Mouse (Mus musculus) hindbrain, embryonic 11.5 days (tissue): ENCODE results near the gene Arhgap32. TPM values are rescaled to one million over a fixed set of nuclear protein-coding genes. Genes with fewer than 3 reads are reported as not detected.
"Not testable (repeated sequence)": the region's sequence is repeated elsewhere in the genome, so short reads cannot be mapped to it uniquely, and the experiment has no call there.

Experiments
- ATAC-seq: fragments of 200-750 bp; cut with Nextera tagmentation; 2 replicates; pipeline ENCODE4 v1.8.0; 2017; ENCODE audit warnings: mild to moderate bottlenecking, moderate TSS enrichment, moderate library complexity; ENCODE audit not compliant: low FRiP score
- DNase-seq: peaks from one replicate; pipeline ENCODE4 v3.0.0-alpha.2; 2015; ENCODE audit warnings: low spot score
- H3K27ac ChIP-seq: fragments of 300-500 bp; sonication (generic); 2 replicates; pipeline ENCODE4 v1.5.1; 2014; ENCODE audit warnings: mild to moderate bottlenecking, low read depth, low read length
- H3K27me3 ChIP-seq: fragments of 300-500 bp; sonication (generic); 2 replicates; pipeline ENCODE4 v1.6.1; 2014; ENCODE audit warnings: mild to moderate bottlenecking, low read length, moderate library complexity, mixed read lengths; ENCODE audit not compliant: control insufficient read depth, insufficient read depth
- H3K36me3 ChIP-seq: fragments of 300-500 bp; sonication (generic); 2 replicates; pipeline ENCODE4 v1.6.1; 2014; ENCODE audit warnings: mild to moderate bottlenecking, low read length, moderate library complexity, mixed read lengths; ENCODE audit not compliant: control insufficient read depth, insufficient read depth
- H3K4me1 ChIP-seq: fragments of 300-500 bp; sonication (generic); replicated peaks from 2 replicates; pipeline ENCODE4 v1.6.1; 2014; ENCODE audit warnings: low read length, mixed read lengths; ENCODE audit not compliant: control insufficient read depth, insufficient read depth
- H3K4me2 ChIP-seq: fragments of 300-500 bp; sonication (generic); replicated peaks from 2 replicates; pipeline ENCODE4 v1.6.1; 2014; ENCODE audit warnings: mild to moderate bottlenecking, low read depth, low read length
- H3K4me3 ChIP-seq: fragments of 300-500 bp; sonication (generic); 2 replicates; pipeline ENCODE4 v1.5.1; 2014; ENCODE audit warnings: low read depth, low read length
- H3K9ac ChIP-seq: fragments of 300-500 bp; sonication (generic); 2 replicates; pipeline ENCODE4 v1.6.1; 2014; ENCODE audit warnings: low read depth, low read length
- H3K9me3 ChIP-seq: fragments of 300-500 bp; sonication (generic); 2 replicates; pipeline ENCODE4 v1.6.1; 2016; ENCODE audit warnings: low read length; ENCODE audit not compliant: control insufficient read depth
- WGBS: fragments of 180-500 bp; shearing (Covaris S2); extraction: QIAGEN DNeasy Blood & Tissue Kit; methylation state at CpG from one replicate; pipeline ENCODE4 v1.1.7; 2014; 5-methylcytosine and 5-hydroxymethylcytosine counted together
- polyA plus RNA-seq: library from polyadenylated mRNA; unstranded; fragments of >200 nt; fragmentation: Nextera tagmentation; extraction: Ambion mirVana; gene quantifications from 2 replicates; pipeline ENCODE4 v1.2.1, GENCODE M21; 2014

The Arhgap32 gene
- polyA plus RNA-seq, 1 experiment from 2014 or later = 10.7 TPM

DNA sequence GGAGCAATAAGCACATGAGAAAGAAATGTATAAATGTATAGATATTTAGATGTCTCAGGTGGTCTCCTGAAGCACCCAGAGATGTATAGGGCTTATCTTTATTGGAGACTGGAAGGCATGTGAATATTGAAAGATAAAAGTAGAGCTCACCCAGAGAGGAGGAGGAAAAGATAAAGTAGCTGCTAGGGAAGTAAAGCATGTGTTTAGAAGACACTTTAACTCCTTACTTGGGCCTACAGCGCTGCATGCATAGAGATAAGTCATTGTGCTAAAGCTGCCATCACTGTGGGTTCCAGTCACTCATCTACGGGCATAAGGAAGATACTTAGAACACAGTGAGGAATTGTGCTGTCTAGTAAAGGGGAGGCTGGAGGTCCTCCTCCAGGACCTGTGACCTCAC, 46.9 kb downstream of the Arhgap32 start:
- Histone ChIP-seq H3K9me3 (no peaks in the 10 kb centered on the region), H3K27me3 (no peaks in the 10 kb centered on the region), H3K27ac (no peak overlapping the region), H3K9ac (no peak overlapping the region), H3K36me3 (no peaks in the 10 kb centered on the region), H3K4me1 (no peaks in the 10 kb centered on the region), H3K4me2 (no peak overlapping the region), H3K4me3 (no peak overlapping the region)
- 85% methylated on average over 2 of the region's 2 CpGs for WGBS
- ATAC-seq (no peak), DNase-seq (no peak)

DNA sequence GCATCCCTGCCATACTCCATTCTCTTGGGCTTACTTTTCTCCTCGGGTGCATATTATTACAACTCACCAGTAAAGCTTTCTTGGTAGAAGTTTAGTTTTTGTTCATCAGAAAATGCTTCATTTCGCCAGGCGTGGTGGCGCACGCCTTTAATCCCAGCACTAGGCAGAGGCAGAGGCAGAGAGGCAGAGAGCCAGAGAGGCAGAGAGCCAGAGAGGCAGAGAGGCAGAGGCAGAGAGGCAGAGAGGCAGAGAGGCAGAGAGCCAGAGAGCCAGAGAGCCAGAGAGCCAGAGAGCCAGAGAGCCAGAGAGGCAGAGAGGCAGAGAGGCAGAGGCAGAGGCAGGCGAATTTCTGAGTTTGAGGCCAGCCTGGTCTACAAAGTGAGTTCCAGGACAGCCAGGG, 47.9 kb downstream of the Arhgap32 start:
- DNase-seq, ATAC-seq, H3K9ac ChIP-seq, H3K27me3 ChIP-seq, H3K4me2 ChIP-seq, H3K27ac ChIP-seq, H3K9me3 ChIP-seq, H3K36me3 ChIP-seq, H3K4me1 ChIP-seq, H3K4me3 ChIP-seq: not testable (repeated sequence)
- WGBS = 92% methylated on average over 6 of the region's 6 CpGs

DNA sequence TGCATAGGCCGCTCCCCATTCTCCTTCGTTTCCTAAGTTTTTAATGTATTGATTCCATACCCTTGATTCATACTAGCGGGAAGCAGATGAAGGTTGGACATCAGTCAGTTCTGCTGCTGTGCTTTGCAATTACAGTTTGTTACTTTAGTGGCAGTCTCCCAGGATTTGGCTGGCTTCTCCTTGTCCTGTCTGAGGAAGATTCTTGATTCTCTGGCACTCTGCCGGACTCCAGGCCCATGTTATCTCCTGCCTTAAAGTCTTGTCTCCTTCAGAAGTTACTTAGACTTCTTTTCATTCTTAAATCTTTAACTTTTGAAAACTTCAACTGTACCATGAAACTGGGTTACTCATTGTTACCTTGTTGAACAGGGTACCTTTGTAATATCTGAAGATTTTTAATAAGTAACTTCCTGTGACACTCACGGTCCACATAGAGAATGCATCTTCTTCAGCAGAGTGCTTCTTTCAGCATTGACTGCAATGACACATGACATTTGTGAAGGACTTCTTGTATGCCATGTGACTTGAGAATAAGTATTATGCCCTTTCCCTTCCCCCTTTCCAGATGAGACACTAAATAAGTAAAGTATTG, 52.7 kb downstream of the Arhgap32 start:
- DNase-seq (no peak), ATAC-seq (no peak)
- Histone ChIP-seq H3K4me3 (no peak overlapping the region), H3K4me2 (no peak overlapping the region), H3K4me1 (no peaks in the 10 kb centered on the region), H3K9me3 (no peaks in the 10 kb centered on the region), H3K27ac (no peak overlapping the region), H3K27me3 (no peaks in the 10 kb centered on the region), H3K36me3 (no peaks in the 10 kb centered on the region), H3K9ac (no peak overlapping the region)
- WGBS = 94% methylated on average over 5 of the region's 5 CpGs

DNA sequence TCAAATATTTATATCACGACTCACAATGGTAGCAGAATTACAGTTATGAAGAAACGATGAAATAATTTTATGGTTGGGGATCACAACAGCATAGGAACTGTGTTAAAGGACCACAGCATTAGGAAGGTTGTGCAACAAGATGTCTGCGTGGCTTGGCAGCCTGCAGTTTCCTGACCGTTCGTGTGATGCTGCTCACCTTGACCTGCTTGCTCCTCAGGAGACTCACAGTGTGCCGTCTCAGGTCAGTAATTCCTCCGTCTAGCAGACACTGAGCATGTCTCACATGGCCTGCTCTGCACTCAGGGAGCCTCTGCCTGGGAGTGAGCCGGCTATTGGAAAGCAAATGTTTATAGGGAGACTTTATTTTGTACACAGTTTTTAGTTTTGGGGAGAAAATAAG, 54.8 kb downstream of the Arhgap32 start:
- no peak overlapping the region for H3K4me2 ChIP-seq
- no peaks in the 10 kb centered on the region for H3K36me3 ChIP-seq
- no peaks in the 10 kb centered on the region for H3K4me1 ChIP-seq
- no peak overlapping the region for H3K4me3 ChIP-seq
- no peak overlapping the region for H3K27ac ChIP-seq
- DNase-seq = no peak
- ATAC-seq = no peak
- H3K9ac ChIP-seq = no peak overlapping the region
- H3K9me3 ChIP-seq = no peaks in the 10 kb centered on the region
- 86% methylated on average over 8 of the region's 8 CpGs for WGBS
- H3K27me3 ChIP-seq = no peaks in the 10 kb centered on the region

DNA sequence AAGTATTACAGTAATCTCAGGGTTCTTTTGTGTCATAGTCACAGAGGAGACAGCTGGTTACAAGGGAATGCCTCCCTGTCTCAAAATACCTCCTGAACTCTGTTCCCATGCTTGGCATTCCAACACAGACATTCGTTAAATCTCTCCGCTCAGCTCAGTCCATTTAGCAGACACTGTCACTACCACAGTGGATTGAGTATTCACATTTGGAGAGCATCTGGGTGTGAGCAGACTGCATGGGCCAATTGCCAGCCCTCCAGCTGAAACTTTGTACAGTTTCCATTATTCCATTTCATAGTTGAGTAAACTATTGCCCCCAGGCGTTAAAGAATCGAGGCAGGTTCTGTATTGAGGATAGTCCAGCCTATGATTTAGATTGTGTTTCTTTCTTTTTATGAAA, 60.7 kb downstream of the Arhgap32 start:
- Histone ChIP-seq H3K27me3 (no peaks in the 10 kb centered on the region), H3K4me1 (no peaks in the 10 kb centered on the region), H3K27ac (no peak overlapping the region), H3K9ac (no peak overlapping the region), H3K9me3 (no peaks in the 10 kb centered on the region), H3K36me3 (no peaks in the 10 kb centered on the region), H3K4me3 (no peak overlapping the region), H3K4me2 (no peak overlapping the region)
- 85% methylated on average over 4 of the region's 4 CpGs for WGBS
- DNase-seq = no peak
- no peak for ATAC-seq

DNA sequence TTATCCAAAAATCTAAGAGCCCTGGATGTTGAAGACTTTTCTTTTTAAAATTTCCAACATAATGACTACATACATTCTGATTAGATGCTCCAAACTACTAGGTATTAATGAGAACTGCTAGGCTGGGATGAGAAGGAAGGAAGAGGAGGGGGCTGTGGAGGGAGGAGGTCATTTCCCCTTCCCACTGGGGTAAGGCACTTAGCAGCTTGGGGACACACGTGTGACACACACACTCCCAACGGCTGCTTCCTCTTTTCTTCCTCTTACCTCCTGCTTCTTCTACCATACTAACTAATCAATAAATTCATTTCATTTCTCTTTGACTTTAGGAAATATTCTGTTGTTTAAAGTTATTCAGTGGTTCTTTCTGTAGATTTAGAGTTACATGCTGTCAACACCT, 65.2 kb downstream of the Arhgap32 start:
- Histone ChIP-seq H3K4me3 (no peak overlapping the region), H3K27ac (no peak overlapping the region), H3K9me3 (no peaks in the 10 kb centered on the region), H3K4me1 (no peaks in the 10 kb centered on the region), H3K27me3 (no peaks in the 10 kb centered on the region), H3K36me3 (no peaks in the 10 kb centered on the region), H3K4me2 (no peak overlapping the region), H3K9ac (no peak overlapping the region)
- DNase-seq (no peak), ATAC-seq (no peak)
- WGBS = 61% methylated on average over 2 of the region's 2 CpGs

DNA sequence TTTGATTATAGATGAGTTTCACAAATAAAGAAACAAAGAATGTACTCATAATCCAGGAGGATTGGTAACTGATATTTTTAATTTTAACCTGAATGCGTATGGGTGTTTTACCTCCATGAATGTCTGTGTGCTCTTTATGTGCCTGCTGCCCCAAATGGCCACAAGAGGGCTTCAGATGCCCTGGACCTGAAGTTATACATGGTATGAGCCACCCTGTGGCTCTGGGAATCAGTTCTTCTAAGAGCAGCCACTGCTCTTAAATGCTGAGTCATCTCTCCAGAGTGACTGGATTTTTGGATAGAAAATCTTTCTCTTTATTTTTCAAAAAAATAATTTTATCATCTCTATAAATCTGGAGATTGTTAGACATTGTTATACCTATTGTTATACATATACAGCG, 70.6 kb downstream of the Arhgap32 start:
- Histone ChIP-seq H3K27me3 (no peaks in the 10 kb centered on the region), H3K4me2 (no peak overlapping the region), H3K4me3 (no peak overlapping the region), H3K4me1 (no peaks in the 10 kb centered on the region), H3K9ac (no peak overlapping the region), H3K36me3 (no peaks in the 10 kb centered on the region), H3K9me3 (no peaks in the 10 kb centered on the region), H3K27ac (no peak overlapping the region)
- 91% methylated on average over 2 of the region's 2 CpGs for WGBS
- peak; percentile 36 for DNase-seq
- ATAC-seq = no peak

DNA sequence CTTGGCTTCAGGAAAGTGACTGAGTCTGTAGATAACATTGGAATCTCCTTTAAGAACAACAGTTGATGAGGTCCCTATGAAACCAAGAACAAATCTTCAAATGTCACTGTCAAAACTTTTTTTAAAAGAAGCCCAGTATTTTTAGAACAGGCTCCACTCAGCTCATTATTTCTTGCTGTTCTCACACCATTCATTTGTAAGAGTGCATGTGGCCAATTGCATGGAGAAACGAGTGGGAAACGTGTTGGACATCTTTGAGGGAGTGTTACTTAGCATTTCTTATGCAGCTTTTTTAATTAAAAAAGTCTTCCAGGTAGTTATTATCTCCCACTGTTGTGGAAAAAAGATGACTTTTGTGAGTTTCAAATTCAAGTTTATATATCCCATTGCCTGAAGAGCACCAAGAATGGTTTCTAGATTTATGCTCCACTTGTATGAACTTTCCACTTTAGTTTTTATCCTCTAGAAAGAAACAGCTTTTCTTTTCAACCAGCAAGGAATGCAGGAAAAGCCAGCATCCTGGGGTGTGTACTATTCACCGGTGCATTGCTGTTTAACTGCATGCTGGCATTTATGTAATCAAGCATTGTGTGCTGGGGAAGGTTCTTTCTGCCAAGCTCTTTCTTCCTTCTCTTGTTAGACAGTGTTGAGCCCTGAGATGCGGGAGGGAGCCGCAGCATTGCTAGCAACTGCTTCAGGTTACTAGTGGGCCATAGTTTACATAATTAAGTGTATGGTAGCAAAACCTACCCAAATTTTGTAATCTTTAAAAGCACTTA, 76.5 kb downstream of the Arhgap32 start:
- H3K27me3 ChIP-seq = no peaks in the 10 kb centered on the region
- 51% methylated on average over 5 of the region's 5 CpGs for WGBS
- no peak for DNase-seq

DNA sequence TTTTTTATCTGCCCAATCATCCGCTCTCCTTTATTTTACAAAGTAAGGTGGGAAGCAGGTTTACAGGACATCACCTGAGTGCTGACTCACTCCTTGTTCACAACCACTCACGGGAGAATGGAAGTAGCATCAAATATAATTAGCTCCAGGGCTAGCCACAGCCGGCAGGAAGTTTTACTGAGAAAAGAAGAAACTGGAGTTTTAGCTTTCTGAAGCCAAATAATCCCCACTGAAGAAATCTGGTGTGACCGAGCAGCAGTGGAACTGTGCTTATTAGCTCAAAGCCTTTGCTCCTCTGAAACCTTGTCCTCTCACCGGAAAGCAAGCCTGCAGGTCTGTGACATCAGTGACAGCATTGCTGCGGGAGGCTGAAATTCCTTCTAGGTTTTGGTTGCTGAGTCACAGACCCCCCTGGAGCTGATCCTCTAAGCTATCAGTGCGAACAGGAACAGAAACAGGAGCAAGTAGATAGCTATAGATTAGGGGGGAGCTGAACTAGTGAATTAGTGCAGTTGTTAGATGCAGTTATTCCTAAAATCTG, 88.6 kb downstream of the Arhgap32 start:
- Histone ChIP-seq H3K9me3 (no peaks in the 10 kb centered on the region), H3K4me3 (no peak overlapping the region), H3K27me3 (no peaks in the 10 kb centered on the region), H3K4me2 (no peak overlapping the region), H3K4me1 (no peaks in the 10 kb centered on the region), H3K27ac (no peak overlapping the region), H3K36me3 (no peaks in the 10 kb centered on the region), H3K9ac (no peak overlapping the region)
- WGBS = 58% methylated on average over 7 of the region's 7 CpGs
- ATAC-seq (no peak), DNase-seq (no peak)

More for the DNA sequence above, 76.5 kb downstream of the Arhgap32 start:
- Histone ChIP-seq H3K9ac (no peak overlapping the region), H3K4me2 (no peak overlapping the region), H3K36me3 (no peaks in the 10 kb centered on the region), H3K4me1 (no peaks in the 10 kb centered on the region), H3K9me3 (no peaks in the 10 kb centered on the region), H3K4me3 (no peak overlapping the region), H3K27ac (no peak overlapping the region)
- no peak for ATAC-seq
